Mouse (Mus musculus): ENCODE measurements around the gene Gm3424. TPM values are rescaled to one million over a fixed set of nuclear protein-coding genes. Genes with fewer than 3 reads are reported as not detected.
"Not testable (repeated sequence)": the region's sequence is repeated elsewhere in the genome, so short reads cannot be mapped to it uniquely, and the experiment has no call there.

Gene Gm3424
- not detected in 2 replicates for polyA plus RNA-seq (2012; rRNA removed)

GRCm38 (mm10) chr14:5830229-5830628 lies at the start of gene Gm3424:
Gene Gm3424, minus strand, starts transcription at chr14:5830329.
- not testable (repeated sequence) for H3K27me3 ChIP-seq (ENCODE audit: control insufficient read depth, insufficient read depth, low read length); DNase-seq; H3K4me1 ChIP-seq (ENCODE audit: control insufficient read depth, insufficient read depth, low read length); H3K4me3 ChIP-seq (replicated peaks; ENCODE audit: insufficient read depth, low read depth, low read length); H3K27ac ChIP-seq (ENCODE audit: insufficient read depth, low read length)
- WGBS, result no CpG with 5 or more reads among the region's 3 CpGs

GRCm38 (mm10) chr14:5879791-5880190 lies 49.7 kb upstream of the Gm3424 start:
- H3K4me1 ChIP-seq (ENCODE audit: control insufficient read depth, insufficient read depth, low read length); DNase-seq; H3K27ac ChIP-seq (ENCODE audit: insufficient read depth, low read length); H3K27me3 ChIP-seq (ENCODE audit: control insufficient read depth, insufficient read depth, low read length); H3K4me3 ChIP-seq (replicated peaks; ENCODE audit: insufficient read depth, low read depth, low read length): not testable (repeated sequence)
- 4% methylated on average over 22 of the region's 28 CpGs for whole genome bisulfite sequencing

- H3K27me3 ChIP-seq (ENCODE audit: control insufficient read depth, insufficient read depth, low read length); H3K4me1 ChIP-seq (ENCODE audit: control insufficient read depth, insufficient read depth, low read length); H3K27ac ChIP-seq (ENCODE audit: insufficient read depth, low read length); H3K4me3 ChIP-seq (replicated peaks; ENCODE audit: insufficient read depth, low read depth, low read length): not testable (repeated sequence)
- 19% methylated on average over 7 of the region's 11 CpGs for WGBS
- peak; percentile 51; the same call in 1 of the 2 replicates for TF ChIP-seq CTCF (IDR thresholded peaks at IDR 0.05; ENCODE audit: borderline replicate concordance, insufficient read depth, low read depth, low read length)
- peak; percentile 12 to 50 for DNase-seq
Measured at GRCm38 (mm10) chr14:5879136-5879535, 49.0 kb upstream of the Gm3424 start.

GRCm38 (mm10) chr14:5855911-5856310 lies 25.8 kb upstream of the Gm3424 start:
- DNase-seq; H3K27me3 ChIP-seq (ENCODE audit: control insufficient read depth, insufficient read depth, low read length); H3K27ac ChIP-seq (ENCODE audit: insufficient read depth, low read length); H3K4me1 ChIP-seq (ENCODE audit: control insufficient read depth, insufficient read depth, low read length); H3K4me3 ChIP-seq (replicated peaks; ENCODE audit: insufficient read depth, low read depth, low read length): not testable (repeated sequence)
- WGBS, result 77% methylated on average over 3 of the region's 3 CpGs

- not testable (repeated sequence) for H3K4me1 ChIP-seq (ENCODE audit: control insufficient read depth, insufficient read depth, low read length); H3K4me3 ChIP-seq (replicated peaks; ENCODE audit: insufficient read depth, low read depth, low read length); H3K27ac ChIP-seq (ENCODE audit: insufficient read depth, low read length); H3K27me3 ChIP-seq (ENCODE audit: control insufficient read depth, insufficient read depth, low read length); DNase-seq
- WGBS, result no CpG with 5 or more reads among the region's 47 CpGs
Measured at GRCm38 (mm10) chr14:5812699-5813356, 17.3 kb downstream of the Gm3424 start.

GRCm38 (mm10) chr14:5807882-5808281 lies 22.2 kb downstream of the Gm3424 start, which contains the start of gene Gm3383:
Gene Gm3383, minus strand, starts transcription at chr14:5807982.
- no CpG with 5 or more reads among the region's 3 CpGs for WGBS
- not testable (repeated sequence) for H3K27me3 ChIP-seq (ENCODE audit: control insufficient read depth, insufficient read depth, low read length); DNase-seq

More at GRCm38 (mm10) chr14:5807882-5808281, 22.2 kb downstream of the Gm3424 start, which contains the start of gene Gm3383:
- not testable (repeated sequence) for H3K27ac ChIP-seq (ENCODE audit: insufficient read depth, low read length); H3K4me1 ChIP-seq (ENCODE audit: control insufficient read depth, insufficient read depth, low read length); H3K4me3 ChIP-seq (replicated peaks; ENCODE audit: insufficient read depth, low read depth, low read length)

Other genes with a start within 250 kb of the Gm3424 start
- not detected in 2 replicates for gene Gm8265, start 197.3 kb downstream of the Gm3424 start, polyA plus RNA-seq (2012; rRNA removed)
- not detected in 2 replicates for gene Gm9603, start 142.9 kb downstream of the Gm3424 start, polyA plus RNA-seq (2012; rRNA removed)
- gene Gm3373, start 88.8 kb downstream of the Gm3424 start, polyA plus RNA-seq (2012; rRNA removed), result 0.60 and 0.74 TPM in 2 replicates
- 1.2 and 1.4 TPM in 2 replicates for gene Gm3383, start 22.3 kb downstream of the Gm3424 start, polyA plus RNA-seq (2012; rRNA removed)
- 0.65 and 0.80 TPM in 2 replicates for gene Gm8237, start 50.1 kb upstream of the Gm3424 start, polyA plus RNA-seq (2012; rRNA removed)
- 2.2 and 2.9 TPM in 2 replicates for gene Gm3248, start 131.4 kb upstream of the Gm3424 start, polyA plus RNA-seq (2012; rRNA removed)
- not detected in 2 replicates for gene Gm3453, start 148.8 kb upstream of the Gm3424 start, polyA plus RNA-seq (2012; rRNA removed)
- not detected in 2 replicates for gene Gm6337, start 227.9 kb upstream of the Gm3424 start, polyA plus RNA-seq (2012; rRNA removed)

All from cerebellum, adult 2 months (tissue).